Mouse (Mus musculus) stomach, postnatal 0 days (tissue): Measurements from ENCODE around the gene Arl8a.

Source experiments
- CTCF ChIP-seq: IDR thresholded peaks from 2 replicates; pipeline ENCODE4 v1.5.1; 2016; ENCODE audit warnings: antibody characterized with exemption, low read depth, mild to moderate bottlenecking, moderate library complexity
- EP300 ChIP-seq: optimal IDR thresholded peaks from 2 replicates; pipeline ENCODE3; 2016; ENCODE audit warnings: antibody characterized with exemption

DNA sequence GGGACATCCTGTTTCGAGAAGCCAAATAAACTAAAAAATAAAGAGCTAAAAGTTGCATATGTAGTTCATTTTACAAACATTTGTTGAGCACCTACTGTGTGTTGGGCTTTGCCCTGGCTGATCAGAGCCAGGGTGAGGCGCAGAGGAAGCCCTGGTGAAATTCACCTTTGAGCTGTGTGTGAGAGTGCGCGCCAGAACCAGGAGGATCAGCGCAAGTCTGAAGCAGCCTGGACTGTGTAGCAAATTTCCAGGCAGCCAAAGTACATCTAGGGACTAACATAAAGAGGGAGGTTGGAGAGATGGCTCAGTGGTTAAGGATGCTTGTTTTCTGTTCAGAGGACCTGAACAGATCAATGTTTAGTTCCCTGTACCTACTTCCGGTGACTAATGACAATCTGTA, 26.7 kb downstream of the Arl8a start:
- no peak for TF ChIP-seq CTCF
- TF ChIP-seq EP300: no peak
